Mouse (Mus musculus): ENCODE results near the gene Cap1. TPM values are rescaled to one million over a fixed set of nuclear protein-coding genes. Genes with fewer than 3 reads are reported as not detected.

Cap1 gene
- polyA plus RNA-seq, 1 experiment from 2014 or later = 44.3 TPM

DNA sequence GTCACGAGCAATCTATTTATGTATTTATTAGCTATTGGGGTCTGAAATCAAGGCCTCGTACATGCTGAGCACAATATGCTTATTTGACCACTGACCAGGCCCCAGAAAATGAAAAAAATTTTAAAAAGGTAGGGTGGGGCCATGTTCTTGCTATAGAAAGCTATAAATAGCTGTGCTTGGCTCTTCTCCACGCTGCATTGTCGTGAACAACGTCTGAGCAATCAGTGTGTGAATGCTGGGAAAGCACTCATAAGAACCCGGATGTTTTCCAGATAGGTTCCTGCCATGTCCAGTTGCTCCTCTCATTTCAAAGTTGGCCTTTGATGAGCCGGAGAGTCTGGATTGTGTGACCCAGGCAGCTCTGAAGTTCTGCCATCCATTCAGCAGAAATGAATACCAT lies 28.3 kb upstream of the Cap1 start:
- no peaks in the 10 kb centered on the region for H3K27me3 ChIP-seq (ENCODE audit: control insufficient read depth, insufficient read depth, low read length)
- WGBS = 37% methylated on average over 7 of the region's 7 CpGs
- H3K9ac ChIP-seq (ENCODE audit: low read length) = no peak overlapping the region
- 0 out of 2 replicates have a peak overlapping the region, but pooled peaks have one; percentile 23 for H3K27ac ChIP-seq (ENCODE audit: low read length)
- H3K4me1 ChIP-seq (ENCODE audit: control insufficient read depth, insufficient read depth, low read length) = peaks cover 3% of the 10 kb centered on the region; the same call in 1 of the 2 replicates
- ATAC-seq (replicated peaks; ENCODE audit: extremely low read depth, insufficient read depth, low FRiP score) = 0 out of 2 replicates have a peak, but pooled peaks have one; percentile 32
- H3K4me2 ChIP-seq (ENCODE audit: low read depth, low read length) = no peak overlapping the region
- H3K4me3 ChIP-seq (ENCODE audit: low read length) = no peak overlapping the region
- H3K36me3 ChIP-seq (ENCODE audit: control insufficient read depth, insufficient read depth) = no peaks in the 10 kb centered on the region
- peaks cover 7% of the 10 kb centered on the region for H3K9me3 ChIP-seq (replicated peaks; ENCODE audit: control insufficient read depth, low read length)

DNA sequence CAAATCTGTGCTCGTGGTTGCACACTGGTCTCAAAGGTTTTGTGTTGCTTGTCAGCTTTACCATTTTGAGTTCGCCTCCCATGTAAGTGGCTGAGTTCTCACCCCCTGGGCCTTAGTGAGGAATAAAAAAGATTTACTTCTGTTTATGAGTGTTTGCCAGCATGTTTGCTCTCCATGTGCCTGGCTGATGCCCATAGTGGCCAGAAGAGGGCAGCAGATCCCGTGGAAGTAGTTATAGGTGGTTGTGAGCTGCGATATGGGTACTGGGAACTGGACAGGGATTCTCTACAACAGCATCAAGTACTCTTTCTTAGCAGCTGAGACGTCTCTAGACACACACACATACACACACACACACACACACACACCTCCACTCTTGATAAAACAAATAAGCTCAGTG lies 26.8 kb upstream of the Cap1 start:
- Histone ChIP-seq H3K9ac (ENCODE audit: low read length) (no peak overlapping the region), H3K4me2 (ENCODE audit: low read depth, low read length) (no peak overlapping the region), H3K27me3 (ENCODE audit: control insufficient read depth, insufficient read depth, low read length) (no peaks in the 10 kb centered on the region), H3K4me1 (ENCODE audit: control insufficient read depth, insufficient read depth, low read length) (peaks cover 3% of the 10 kb centered on the region; the same call in 1 of the 2 replicates), H3K36me3 (ENCODE audit: control insufficient read depth, insufficient read depth) (no peaks in the 10 kb centered on the region), H3K9me3 (replicated peaks; ENCODE audit: control insufficient read depth, low read length) (peaks cover 9% of the 10 kb centered on the region), H3K27ac (ENCODE audit: low read length) (no peak overlapping the region), H3K4me3 (ENCODE audit: low read length) (no peak overlapping the region)
- 69% methylated on average over 5 of the region's 5 CpGs for WGBS
- no peak for ATAC-seq (replicated peaks; ENCODE audit: extremely low read depth, insufficient read depth, low FRiP score)

DNA sequence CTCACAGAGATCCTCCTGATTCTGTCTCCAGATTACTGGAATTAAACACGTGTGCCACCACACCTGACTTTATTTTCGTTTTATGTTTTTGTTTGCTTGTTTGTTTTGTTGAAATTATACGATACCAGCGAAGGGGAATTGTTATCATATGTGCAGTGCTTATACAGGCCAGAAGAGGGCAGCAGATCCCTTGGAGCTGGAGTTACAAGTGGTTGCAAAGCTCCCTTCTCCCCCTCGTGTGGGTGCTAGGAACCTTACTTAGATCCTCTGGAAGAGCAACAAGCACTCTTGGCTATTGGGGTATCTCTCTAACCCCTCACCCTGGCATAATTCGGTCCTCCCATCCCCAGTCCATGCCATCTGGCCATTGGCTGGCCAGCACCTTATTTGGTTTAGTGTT lies 24.7 kb upstream of the Cap1 start:
- Histone ChIP-seq H3K9me3 (replicated peaks; ENCODE audit: control insufficient read depth, low read length) (peaks cover 9% of the 10 kb centered on the region), H3K4me2 (ENCODE audit: low read depth, low read length) (no peak overlapping the region), H3K4me1 (ENCODE audit: control insufficient read depth, insufficient read depth, low read length) (peaks cover 3% of the 10 kb centered on the region; the same call in 1 of the 2 replicates), H3K36me3 (ENCODE audit: control insufficient read depth, insufficient read depth) (no peaks in the 10 kb centered on the region), H3K27ac (ENCODE audit: low read length) (no peak overlapping the region), H3K9ac (ENCODE audit: low read length) (no peak overlapping the region), H3K27me3 (ENCODE audit: control insufficient read depth, insufficient read depth, low read length) (no peaks in the 10 kb centered on the region), H3K4me3 (ENCODE audit: low read length) (no peak overlapping the region)
- WGBS = 46% methylated on average over 6 of the region's 6 CpGs
- ATAC-seq (replicated peaks; ENCODE audit: extremely low read depth, insufficient read depth, low FRiP score) = no peak

DNA sequence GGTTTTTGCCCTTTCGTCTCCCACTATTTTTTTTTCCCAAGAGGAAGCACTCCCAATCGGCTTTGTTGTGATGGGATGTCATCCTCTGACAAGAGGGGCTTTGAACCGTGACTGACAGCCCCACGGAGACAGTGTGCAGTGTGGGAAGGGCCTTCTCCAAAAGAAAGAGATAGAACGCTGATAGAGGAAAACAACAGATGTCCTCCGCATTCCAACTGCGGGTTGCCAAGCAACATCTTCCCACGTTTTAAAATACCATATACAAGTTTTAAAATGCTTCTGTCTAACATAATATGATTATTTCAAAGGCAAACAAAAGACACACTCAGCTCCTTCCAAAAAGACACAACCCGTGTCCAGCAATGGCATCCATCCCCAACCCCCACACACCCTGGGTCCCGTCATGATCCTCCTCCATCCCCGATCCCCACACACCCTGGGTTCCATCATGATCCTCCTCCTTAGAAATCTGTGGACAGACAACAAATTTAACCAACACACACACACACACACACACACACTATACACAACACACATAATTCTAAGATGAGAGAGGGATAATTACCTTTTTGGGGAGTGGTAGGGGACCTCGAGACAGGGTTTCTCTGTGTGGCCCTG lies 23.8 kb upstream of the Cap1 start:
- no peak for ATAC-seq (replicated peaks; ENCODE audit: extremely low read depth, insufficient read depth, low FRiP score)
- Histone ChIP-seq H3K27me3 (ENCODE audit: control insufficient read depth, insufficient read depth, low read length) (no peaks in the 10 kb centered on the region), H3K4me3 (ENCODE audit: low read length) (no peak overlapping the region), H3K9me3 (replicated peaks; ENCODE audit: control insufficient read depth, low read length) (peaks cover 9% of the 10 kb centered on the region), H3K27ac (ENCODE audit: low read length) (no peak overlapping the region), H3K4me2 (ENCODE audit: low read depth, low read length) (no peak overlapping the region), H3K36me3 (ENCODE audit: control insufficient read depth, insufficient read depth) (no peaks in the 10 kb centered on the region), H3K4me1 (ENCODE audit: control insufficient read depth, insufficient read depth, low read length) (peaks cover 3% of the 10 kb centered on the region; the same call in 1 of the 2 replicates), H3K9ac (ENCODE audit: low read length) (no peak overlapping the region)
- 49% methylated on average over 12 of the region's 12 CpGs for WGBS

DNA sequence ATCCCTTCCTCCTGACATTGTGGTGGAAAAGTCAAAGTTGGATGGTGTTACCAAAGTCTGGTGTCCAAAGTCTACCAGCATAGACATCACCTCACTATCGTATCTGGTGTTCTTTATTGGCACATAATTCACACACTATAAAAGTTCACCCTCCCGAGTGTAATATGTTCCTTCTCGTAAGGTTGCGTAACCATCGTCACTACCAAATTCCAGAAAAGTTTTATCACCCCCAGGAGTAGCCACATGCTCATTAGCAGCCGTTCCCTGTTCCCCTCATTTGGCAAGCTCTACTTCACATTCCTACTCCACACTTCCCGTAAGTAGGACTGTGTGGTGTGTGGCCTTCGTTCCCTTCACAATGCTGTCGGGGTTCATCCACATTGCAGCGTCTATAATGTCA lies 19.5 kb upstream of the Cap1 start:
- H3K4me3 ChIP-seq (ENCODE audit: low read length) = no peak overlapping the region
- no peak overlapping the region for H3K27ac ChIP-seq (ENCODE audit: low read length)
- no peaks in the 10 kb centered on the region for H3K36me3 ChIP-seq (ENCODE audit: control insufficient read depth, insufficient read depth)
- peaks cover 3% of the 10 kb centered on the region; the same call in 1 of the 2 replicates for H3K9me3 ChIP-seq (replicated peaks; ENCODE audit: control insufficient read depth, low read length)
- no peak overlapping the region for H3K9ac ChIP-seq (ENCODE audit: low read length)
- no peaks in the 10 kb centered on the region for H3K4me1 ChIP-seq (ENCODE audit: control insufficient read depth, insufficient read depth, low read length)
- H3K27me3 ChIP-seq (ENCODE audit: control insufficient read depth, insufficient read depth, low read length) = no peaks in the 10 kb centered on the region
- H3K4me2 ChIP-seq (ENCODE audit: low read depth, low read length) = no peak overlapping the region
- WGBS = 72% methylated on average over 10 of the region's 10 CpGs
- no peak for ATAC-seq (replicated peaks; ENCODE audit: extremely low read depth, insufficient read depth, low FRiP score)

DNA sequence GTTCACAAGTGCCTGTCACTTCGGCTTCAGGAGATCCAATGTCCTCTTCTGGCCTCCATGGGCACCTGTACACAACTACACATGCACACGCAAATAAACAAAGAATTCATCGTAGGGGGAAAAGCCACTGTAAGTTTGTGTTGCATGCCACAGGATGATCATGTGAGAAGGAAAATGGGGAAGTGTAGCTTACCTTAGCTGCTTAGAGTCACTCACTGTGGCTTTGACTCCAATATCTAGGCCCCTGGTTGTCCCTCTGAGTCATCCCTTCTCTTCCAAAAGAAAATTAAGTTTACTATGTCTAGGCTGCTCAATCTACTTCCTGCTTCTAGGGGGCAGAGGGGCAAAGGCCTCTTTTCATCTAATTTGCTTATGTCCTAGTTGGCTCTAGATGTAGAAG lies 17.9 kb upstream of the Cap1 start:
- WGBS = 89% methylated on average over 3 of the region's 3 CpGs
- Histone ChIP-seq H3K4me2 (ENCODE audit: low read depth, low read length) (no peak overlapping the region), H3K27ac (ENCODE audit: low read length) (no peak overlapping the region), H3K9me3 (replicated peaks; ENCODE audit: control insufficient read depth, low read length) (peaks cover 3% of the 10 kb centered on the region; the same call in 1 of the 2 replicates), H3K36me3 (ENCODE audit: control insufficient read depth, insufficient read depth) (no peaks in the 10 kb centered on the region), H3K4me1 (ENCODE audit: control insufficient read depth, insufficient read depth, low read length) (no peaks in the 10 kb centered on the region), H3K9ac (ENCODE audit: low read length) (no peak overlapping the region), H3K4me3 (ENCODE audit: low read length) (no peak overlapping the region), H3K27me3 (ENCODE audit: control insufficient read depth, insufficient read depth, low read length) (no peaks in the 10 kb centered on the region)
- no peak for ATAC-seq (replicated peaks; ENCODE audit: extremely low read depth, insufficient read depth, low FRiP score)

DNA sequence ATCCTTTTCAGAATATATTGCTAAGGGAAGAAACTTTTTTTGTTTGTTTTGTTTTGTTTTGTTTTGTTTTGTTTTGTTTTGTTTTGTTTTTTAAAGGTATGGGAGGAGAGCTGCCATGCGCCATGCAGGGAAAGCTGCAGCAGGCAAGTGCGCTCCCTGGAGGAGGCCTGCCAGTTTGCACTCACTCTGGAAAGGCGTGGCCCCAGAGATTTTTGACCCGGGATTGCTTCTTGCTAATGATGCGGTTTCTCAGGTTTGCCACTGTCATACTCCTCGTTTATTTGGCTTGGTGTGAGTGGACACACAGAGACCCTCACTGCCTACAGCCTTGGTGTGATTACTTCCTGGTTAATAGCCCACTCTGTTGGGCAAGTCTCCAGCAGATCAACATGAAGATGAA lies 16.3 kb upstream of the Cap1 start:
- Histone ChIP-seq H3K27me3 (ENCODE audit: control insufficient read depth, insufficient read depth, low read length) (no peaks in the 10 kb centered on the region), H3K4me2 (ENCODE audit: low read depth, low read length) (no peak overlapping the region), H3K9me3 (replicated peaks; ENCODE audit: control insufficient read depth, low read length) (no peaks in the 10 kb centered on the region), H3K9ac (ENCODE audit: low read length) (no peak overlapping the region), H3K4me3 (ENCODE audit: low read length) (no peak overlapping the region), H3K36me3 (ENCODE audit: control insufficient read depth, insufficient read depth) (no peaks in the 10 kb centered on the region), H3K4me1 (ENCODE audit: control insufficient read depth, insufficient read depth, low read length) (no peaks in the 10 kb centered on the region), H3K27ac (ENCODE audit: low read length) (no peak overlapping the region)
- ATAC-seq (replicated peaks; ENCODE audit: extremely low read depth, insufficient read depth, low FRiP score) = no peak
- 26% methylated on average over 6 of the region's 6 CpGs for WGBS

DNA sequence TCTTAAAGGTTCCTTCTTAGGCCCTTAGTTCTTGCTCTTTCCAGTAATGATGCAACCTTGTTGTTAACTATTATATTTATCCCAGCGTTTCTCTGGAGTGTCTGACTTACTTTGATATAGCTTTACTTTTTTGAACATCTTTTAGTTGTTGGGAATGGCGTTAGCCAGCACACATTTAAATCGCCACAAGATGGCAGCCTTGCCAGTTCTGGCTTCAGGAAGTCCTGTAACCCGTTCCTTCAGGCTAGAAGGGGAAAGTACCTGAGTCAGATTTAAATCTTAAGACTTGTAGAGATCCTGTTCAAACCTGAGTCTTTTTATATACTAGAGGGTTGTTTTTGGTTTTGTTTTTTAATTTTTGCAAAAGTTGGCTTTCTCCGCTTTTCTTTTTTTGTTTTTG lies 12.5 kb upstream of the Cap1 start:
- Histone ChIP-seq H3K4me1 (ENCODE audit: control insufficient read depth, insufficient read depth, low read length) (no peaks in the 10 kb centered on the region), H3K4me3 (ENCODE audit: low read length) (no peak overlapping the region), H3K36me3 (ENCODE audit: control insufficient read depth, insufficient read depth) (no peaks in the 10 kb centered on the region), H3K27ac (ENCODE audit: low read length) (no peak overlapping the region), H3K27me3 (ENCODE audit: control insufficient read depth, insufficient read depth, low read length) (no peaks in the 10 kb centered on the region), H3K9ac (ENCODE audit: low read length) (no peak overlapping the region), H3K9me3 (replicated peaks; ENCODE audit: control insufficient read depth, low read length) (no peaks in the 10 kb centered on the region), H3K4me2 (ENCODE audit: low read depth, low read length) (no peak overlapping the region)
- no peak for ATAC-seq (replicated peaks; ENCODE audit: extremely low read depth, insufficient read depth, low FRiP score)
- 11% methylated on average over 5 of the region's 5 CpGs for WGBS

DNA sequence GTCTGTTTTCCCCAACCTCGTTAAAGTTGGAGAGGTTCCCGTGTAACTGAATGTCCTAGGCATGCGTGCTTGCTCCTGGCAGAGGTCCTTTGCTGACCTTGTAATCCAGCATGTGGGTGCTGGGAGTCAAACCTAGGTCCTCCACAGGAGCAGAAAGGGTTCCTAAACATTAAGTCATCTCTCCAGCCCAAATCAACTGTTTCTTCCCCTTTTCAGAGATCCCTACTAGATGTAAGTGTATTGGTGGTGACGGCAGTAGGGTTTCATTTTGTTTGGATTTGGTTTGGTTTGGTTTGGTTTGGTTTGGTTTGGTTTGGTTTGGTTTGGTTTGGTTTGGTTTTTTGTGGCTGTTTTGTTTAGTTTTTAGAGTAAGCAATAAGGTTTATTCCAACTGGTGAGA lies 11.9 kb upstream of the Cap1 start:
- no peak overlapping the region for H3K9ac ChIP-seq (ENCODE audit: low read length)
- H3K36me3 ChIP-seq (ENCODE audit: control insufficient read depth, insufficient read depth) = no peaks in the 10 kb centered on the region
- H3K4me3 ChIP-seq (ENCODE audit: low read length) = no peak overlapping the region
- no peaks in the 10 kb centered on the region for H3K9me3 ChIP-seq (replicated peaks; ENCODE audit: control insufficient read depth, low read length)
- H3K4me1 ChIP-seq (ENCODE audit: control insufficient read depth, insufficient read depth, low read length) = no peaks in the 10 kb centered on the region
- ATAC-seq (replicated peaks; ENCODE audit: extremely low read depth, insufficient read depth, low FRiP score) = no peak
- no peak overlapping the region for H3K27ac ChIP-seq (ENCODE audit: low read length)
- WGBS = 73% methylated on average over 4 of the region's 4 CpGs
- no peak overlapping the region for H3K4me2 ChIP-seq (ENCODE audit: low read depth, low read length)
- H3K27me3 ChIP-seq (ENCODE audit: control insufficient read depth, insufficient read depth, low read length) = no peaks in the 10 kb centered on the region
